ENCODE assay signal across 10 mouse cellular contexts in genomic region chr8:119424740-119425139, GRCm38 (mm10). TPM values are rescaled to one million over a fixed set of nuclear protein-coding genes. Genes with fewer than 3 reads are reported as not detected.
DNase-seq lines count a peak whose midpoint lies in the region; ATAC-seq and TF ChIP-seq lines count a peak whose summit lies in the region.
"Had no signal": no experiment of that assay in that cellular context is flagged by ENCODE, and none has a peak within 500 bp of the region (broad histone marks: within the 10 kb centered on the region; RNA-seq: fewer than 3 reads in every experiment).

No protein-coding gene starts in this region.

- no peaks in the 10 kb centered on the region for H3K36me3 ChIP-seq in heart, adult 2 months (ENCODE audit: control insufficient read depth, insufficient read depth, low read length)
- no peaks in the 10 kb centered on the region for H3K36me3 ChIP-seq in spleen, adult 2 months (ENCODE audit: control insufficient read depth, insufficient read depth, low read length)
- H3K36me3 ChIP-seq in liver, postnatal 0 days (replicated peaks; ENCODE audit: insufficient read depth, low read length), result no peaks in the 10 kb centered on the region

- no peak for TF ChIP-seq CTCF in heart, adult 2 months (IDR thresholded peaks at IDR 0.05)
- no peak for TF ChIP-seq CTCF in spleen, adult 2 months (IDR thresholded peaks at IDR 0.05; ENCODE audit: extremely low read depth, insufficient read depth, insufficient read length, insufficient replicate concordance)
- TF ChIP-seq CTCF in liver, postnatal 0 days (IDR thresholded peaks at IDR 0.05; ENCODE audit: low read depth), result no peak

- no peak overlapping the region for H3K4me3 ChIP-seq in heart, adult 2 months
- H3K4me3 ChIP-seq in spleen, adult 2 months (ENCODE audit: extremely low read depth, insufficient read depth, insufficient read length), result no peak overlapping the region
- peak overlapping the region; percentile 39 for H3K4me3 ChIP-seq in liver, postnatal 0 days (ENCODE audit: low read depth, low read length)

- peak overlapping the region; percentile 70 for H3K4me2 ChIP-seq in liver, postnatal 0 days (ENCODE audit: low read depth, low read length)

- no peaks in the 10 kb centered on the region for H3K27me3 ChIP-seq in heart, adult 2 months (ENCODE audit: control insufficient read depth, insufficient read depth, low read length)
- no peaks in the 10 kb centered on the region for H3K27me3 ChIP-seq in spleen, adult 2 months (ENCODE audit: control insufficient read depth, insufficient read depth, low read length)
- H3K27me3 ChIP-seq in liver, postnatal 0 days (ENCODE audit: insufficient read depth, low read length), result no peaks in the 10 kb centered on the region

- peak in 1 of 2 experiments; percentile 70 for DNase-seq in heart, adult 2 months
- DNase-seq in heart, postnatal 25 days (ENCODE audit: low spot score), result no peak
- peak in 1 of 2 experiments; percentile 48 for DNase-seq in spleen, adult 2 months (ENCODE audit: low read depth in 1 of 2, low spot score in 2 of 2)
- no peak for DNase-seq in spleen, adult 12 weeks (ENCODE audit: low spot score)
- DNase-seq in liver, postnatal 0 days, result no peak
- DNase-seq in thymus, postnatal 36 days, result peak; percentile 58 to 64
- no peak for DNase-seq in gastrocnemius, adult 18-20 months (ENCODE audit: low spot score)
- DNase-seq in right cerebral cortex, postnatal 25 days, result no peak
- DNase-seq: cerebellum, postnatal 14 days; midbrain, embryonic 14.5 days had no signal

- no peaks in the 10 kb centered on the region for H3K79me2 ChIP-seq in heart, adult 2 months (replicated peaks; ENCODE audit: control insufficient read depth, insufficient read depth, low read length)

- H3K4me1 ChIP-seq in heart, adult 2 months (ENCODE audit: control insufficient read depth, insufficient read depth, low read length), result peaks cover 52% of the 10 kb centered on the region
- H3K4me1 ChIP-seq in spleen, adult 2 months (ENCODE audit: control insufficient read depth, insufficient read depth, insufficient read length), result peaks cover 73% of the 10 kb centered on the region
- H3K4me1 ChIP-seq in liver, postnatal 0 days (ENCODE audit: insufficient read depth), result peaks cover 89% of the 10 kb centered on the region

- TF ChIP-seq POLR2A in heart, adult 2 months (IDR thresholded peaks at IDR 0.05; ENCODE audit: insufficient read depth, low read depth, low read length), result no peak
- TF ChIP-seq POLR2A in spleen, adult 2 months (IDR thresholded peaks at IDR 0.05; ENCODE audit: low read depth, low read length), result no peak

- no peak overlapping the region for H3K9ac ChIP-seq in heart, adult 2 months (ENCODE audit: low read depth, low read length)
- H3K9ac ChIP-seq in liver, postnatal 0 days (replicated peaks), result peak overlapping the region; percentile 70

- intact Hi-C loops in heart, adult 2 months (cut with DNase I), result no loop called here
- intact Hi-C loops in heart, postnatal 25 days (cut with DNase I), result no loop called here

- TF ChIP-seq EP300 in heart, adult 2 months (IDR thresholded peaks at IDR 0.05; ENCODE audit: insufficient read depth, low read depth, low read length), result no peak
- no peak for TF ChIP-seq EP300 in liver, postnatal 0 days (IDR thresholded peaks at IDR 0.05; ENCODE audit: low read depth)

- WGBS in heart, adult 2 months, result 47% methylated on average over 10 of the region's 10 CpGs
- 8% methylated on average over 10 of the region's 10 CpGs for WGBS in spleen, adult 2 months
- 31% methylated on average over 10 of the region's 10 CpGs for WGBS in liver, postnatal 0 days (ENCODE audit: insufficient replicate concordance)

- no peaks in the 10 kb centered on the region for H3K9me3 ChIP-seq in liver, postnatal 0 days (ENCODE audit: low read length)

- H3K27ac ChIP-seq in heart, adult 2 months, result peak overlapping the region; percentile 85
- H3K27ac ChIP-seq in spleen, adult 2 months (ENCODE audit: insufficient read depth, low read length), result peak overlapping the region; percentile 84
- H3K27ac ChIP-seq in liver, postnatal 0 days (ENCODE audit: low read depth), result peak overlapping the region; percentile 97

- ATAC-seq in liver, postnatal 0 days, result no peak

RNA-seq across cellular contexts. Expression of gene Osgin1, which starts 9.2 kb away (rescaled TPM):
- total RNA-seq in heart, adult 2 months (2021), result 1 to 10 TPM; 3.9 to 5.5 TPM
- polyA plus RNA-seq in heart, adult 2 months (2012; rRNA removed), result 7.2 and 7.8 TPM in 2 replicates
- 1 to 10 TPM; 3.1 to 5.5 TPM for total RNA-seq in heart, postnatal 25 days (2021)
- 15.6 and 20.7 TPM in 2 replicates for polyA plus RNA-seq in spleen, adult 2 months (2012; rRNA removed)
- polyA plus RNA-seq in liver, postnatal 0 days (2015; fragmentation: Nextera tagmentation; extraction: Ambion mirVana), result 138 and 168 TPM in 2 replicates
- 10 to 100 TPM in 1 of 2 experiments, 1 to 10 TPM in 1; 9.3 to 13.9 TPM for total RNA-seq in gastrocnemius, adult 18-20 months (2021)
- polyA plus RNA-seq: midbrain, embryonic 14.5 days had no signal

RNA-seq across cellular contexts. Expression of gene Necab2, which starts 21.8 kb away (rescaled TPM):
- total RNA-seq in heart, adult 2 months (2021), result not detected
- polyA plus RNA-seq in heart, adult 2 months (2012; rRNA removed), result not detected in 2 replicates
- total RNA-seq in heart, postnatal 25 days (2021), result not detected
- polyA plus RNA-seq in spleen, adult 2 months (2012; rRNA removed), result 0.23 and 0.27 TPM in 2 replicates
- 0.14 TPM in 1 of 2 replicates, not detected in the other for polyA plus RNA-seq in liver, postnatal 0 days (2015; fragmentation: Nextera tagmentation; extraction: Ambion mirVana)
- under 1 TPM in 1 of 2 experiments, not detected in 1; 0.16 TPM for total RNA-seq in gastrocnemius, adult 18-20 months (2021)

RNA-seq across cellular contexts. Expression of gene Mlycd, which starts 30.1 kb away (rescaled TPM):
- total RNA-seq in heart, adult 2 months (2021), result 100 to 1,000 TPM; 110 to 118 TPM
- polyA plus RNA-seq in heart, adult 2 months (2012; rRNA removed), result 83.8 and 99.1 TPM in 2 replicates
- 100 to 1,000 TPM; 109 to 111 TPM for total RNA-seq in heart, postnatal 25 days (2021)
- 17.8 and 23.6 TPM in 2 replicates for polyA plus RNA-seq in spleen, adult 2 months (2012; rRNA removed)
- 37.0 and 44.4 TPM in 2 replicates for polyA plus RNA-seq in liver, postnatal 0 days (2015; fragmentation: Nextera tagmentation; extraction: Ambion mirVana)
- 10 to 100 TPM; 75.0 to 87.3 TPM for total RNA-seq in gastrocnemius, adult 18-20 months (2021)

Comparison
In these comparisons a context has a peak if more than half of its experiments do, and no peak if none do; other contexts are left out.
1. DNase-seq: peak in thymus, postnatal 36 days (2 of 2); none in heart, postnatal 25 days (single experiment), spleen, adult 12 weeks (single experiment), liver, postnatal 0 days (single experiment), gastrocnemius, adult 18-20 months (single experiment) and right cerebral cortex, postnatal 25 days (single experiment).
2. Peak in every context shown above with its lines, with median percentiles within 50 percentile points of each other: H3K27ac ChIP-seq.